Mouse (Mus musculus): ENCODE data around the gene Crhr2. TPM values are rescaled to one million over a fixed set of nuclear protein-coding genes. Genes with fewer than 3 reads are reported as not detected.

Crhr2 gene
- total RNA-seq, 1 experiment, result 0.67 TPM

DNA sequence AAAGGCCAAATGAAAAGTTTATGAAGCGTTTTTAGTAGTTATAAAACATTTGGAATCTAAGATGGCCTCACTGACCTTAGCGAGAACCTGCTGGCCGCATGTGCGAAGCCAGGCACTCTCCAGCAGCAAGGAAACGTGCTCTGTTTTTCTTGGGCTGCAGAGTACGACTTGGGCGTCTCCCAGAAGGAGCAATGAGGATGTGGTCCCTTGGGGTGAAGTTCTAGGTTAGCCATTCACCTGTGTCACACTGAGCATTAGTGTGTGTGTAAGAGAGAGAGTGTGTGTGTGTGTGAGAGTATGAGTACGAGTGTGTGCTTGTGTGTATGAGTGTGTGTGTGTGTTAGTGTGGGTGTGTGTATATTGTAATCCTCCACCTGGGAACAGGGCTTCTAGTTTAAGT, 89.6 kb downstream of the Crhr2 start:
- no peak overlapping the region for H3K4me3 ChIP-seq (ENCODE audit: insufficient read depth in 1 of 2, low read depth in 1 of 2, low read length in 2 of 2, poor library complexity in 1 of 2, severe bottlenecking in 1 of 2)
- H3K36me3 ChIP-seq (ENCODE audit: control insufficient read depth, insufficient read depth, low read length, poor library complexity, severe bottlenecking), result peaks cover 17% of the 10 kb centered on the region
- in situ Hi-C loops (cut with MboI; ENCODE audit: low sequenced_read_pairs in 2 of 2, unreplicated experiment in 2 of 2), result no loop called here
- H3K9me3 ChIP-seq (ENCODE audit: control insufficient read depth, insufficient read depth, low read depth, low read length), result no peaks in the 10 kb centered on the region
- no peak for DNase-seq (ENCODE audit: low read depth, low spot score)
- no peak for TF ChIP-seq ZC3H11A (IDR thresholded peaks at IDR 0.05; ENCODE audit: borderline replicate concordance, low read depth, low read length)
- TF ChIP-seq CHD2 (IDR thresholded peaks at IDR 0.05; ENCODE audit: low read depth, low read length), result no peak
- TF ChIP-seq HCFC1 (IDR thresholded peaks at IDR 0.05; ENCODE audit: borderline replicate concordance, insufficient read depth, low read length), result no peak
- no peak for TF ChIP-seq ZNF384 (IDR thresholded peaks at IDR 0.05; ENCODE audit: low read depth, low read length)
- TF ChIP-seq MAFK (IDR thresholded peaks at IDR 0.05; ENCODE audit: insufficient read depth, low read depth, low read length), result no peak
- peaks cover 0 to 7% of the 10 kb centered on the region in 2 experiments; a peak in 1 of 4 replicates for H3K4me1 ChIP-seq (ENCODE audit: control insufficient read depth in 2 of 2, insufficient read depth in 2 of 2, low read length in 2 of 2, poor library complexity in 1 of 2)
- no peak overlapping the region for H3K27ac ChIP-seq (ENCODE audit: insufficient read depth, low read depth, low read length, poor library complexity, severe bottlenecking)
- H3K9ac ChIP-seq (ENCODE audit: insufficient read depth, low read depth, low read length, poor library complexity, severe bottlenecking), result no peak overlapping the region

Other genes with a start within 250 kb of the Crhr2 start
- gene Nod1, start 160.4 kb downstream of the Crhr2 start, total RNA-seq (2012; rRNA removed), result 1.3 and 1.6 TPM in 2 replicates
- gene Ggct, start 140.1 kb downstream of the Crhr2 start, total RNA-seq (2012; rRNA removed), result 17.1 and 25.4 TPM in 2 replicates
- 201 and 232 TPM in 2 replicates for gene Gars, start 95.0 kb downstream of the Crhr2 start, total RNA-seq (2012; rRNA removed)
- not detected in 2 replicates for gene Inmt, start 42.0 kb upstream of the Crhr2 start, total RNA-seq (2012; rRNA removed)
- 3.0 TPM in 2 replicates for gene Mindy4, start 70.4 kb upstream of the Crhr2 start, total RNA-seq (2012; rRNA removed)
- gene Aqp1, start 203.4 kb upstream of the Crhr2 start, total RNA-seq (2012; rRNA removed), result 0.36 TPM in 1 of 2 replicates, not detected in the other
- gene Ghrhr, start 243.3 kb upstream of the Crhr2 start, total RNA-seq (2012; rRNA removed), result not detected in 2 replicates